Mouse (Mus musculus): ENCODE measurements at regions not wholly inside any gene's neighbourhood (a gene's known extent, or its start where the extent isn't known, plus 50 kb on each side); places are given as distances from the start of the nearest gene placed in this dataset. TPM values are rescaled to one million over a fixed set of nuclear protein-coding genes. Genes with fewer than 3 reads are reported as not detected.

GRCm38 (mm10) chr11:21041201-21041600 is 49.9 kb upstream of the Peli1 start:
- H3K4me1 ChIP-seq (ENCODE audit: control insufficient read depth, insufficient read depth, low read length), result no peaks in the 10 kb centered on the region; the same call in 1 of the 2 replicates
- ATAC-seq (ENCODE audit: low read depth), result no peak
- no peak overlapping the region for H3K4me2 ChIP-seq (ENCODE audit: low read depth, low read length)
- DNase-seq (ENCODE audit: low spot score), result no peak
- 79% methylated on average over 5 of the region's 5 CpGs for WGBS
- H3K4me3 ChIP-seq (ENCODE audit: low read depth, low read length), result no peak overlapping the region
- no peaks in the 10 kb centered on the region for H3K36me3 ChIP-seq (ENCODE audit: control insufficient read depth, insufficient read depth, low read length)
- H3K9ac ChIP-seq (ENCODE audit: low read depth, low read length), result no peak overlapping the region
- no peak overlapping the region for H3K27ac ChIP-seq (replicated peaks; ENCODE audit: low read depth, low read length)
- no peaks in the 10 kb centered on the region for H3K9me3 ChIP-seq (ENCODE audit: control insufficient read depth, low read length)
- no peaks in the 10 kb centered on the region for H3K27me3 ChIP-seq (replicated peaks; ENCODE audit: control insufficient read depth, insufficient read depth, low read length)

Small RNA genes in the stretch of these regions (microRNA-seq; reads per million reads assigned to microRNA genes)
- not detected for gene Gm23681 (ENCODE audit: borderline number of aligned reads)

Measured in embryonic facial prominence, embryonic 14.5 days (tissue).